Mouse (Mus musculus): ENCODE results near the gene Kcnj12.

Kcnj12 gene

DNA sequence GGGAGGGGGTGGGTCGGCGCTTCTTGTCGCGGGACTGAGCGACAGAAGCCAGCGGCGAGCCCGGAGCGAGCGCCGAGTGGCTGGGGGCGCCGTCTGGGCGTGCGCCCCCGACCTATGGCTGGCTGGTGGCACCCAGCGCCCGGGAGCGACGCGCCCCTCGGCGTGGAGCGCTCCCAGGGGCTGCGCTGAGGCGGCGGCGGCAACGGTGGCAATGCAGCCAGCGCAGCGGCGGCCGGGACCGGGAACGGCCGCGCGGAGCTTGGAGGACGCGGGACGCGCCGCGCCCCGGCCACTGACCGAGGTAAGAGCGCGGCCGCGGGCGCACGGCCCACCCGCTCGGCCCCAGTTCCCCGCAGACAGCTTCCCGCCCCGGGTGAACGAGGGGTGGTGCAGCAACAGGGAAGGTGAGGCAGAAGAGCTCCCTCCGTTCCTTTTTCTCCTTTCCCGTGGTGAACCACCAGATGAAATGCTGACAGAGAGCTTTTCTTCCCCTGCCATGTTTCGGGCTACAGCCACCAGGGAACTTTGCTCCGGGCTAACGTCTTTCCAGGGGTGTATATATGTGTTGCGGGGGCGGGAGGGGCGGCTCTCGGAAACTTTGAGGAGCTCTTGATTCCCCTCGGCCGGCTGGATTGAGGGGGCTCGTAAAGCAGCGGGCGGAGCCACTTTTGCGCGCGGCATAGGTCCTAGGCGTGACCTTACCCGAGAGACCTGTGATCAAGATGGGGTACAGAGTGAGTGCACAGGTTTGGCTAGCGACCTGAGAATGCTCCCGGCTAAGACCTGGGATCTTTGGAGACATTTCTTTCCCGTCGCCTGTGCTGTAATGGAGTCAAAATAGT is at the start of gene Kcnj12:
TSS of gene Kcnj12 (plus strand) at position 15 of the 842 bp plus-strand sequence.
- DNase-seq (ENCODE audit: low spot score), result no peak

DNA sequence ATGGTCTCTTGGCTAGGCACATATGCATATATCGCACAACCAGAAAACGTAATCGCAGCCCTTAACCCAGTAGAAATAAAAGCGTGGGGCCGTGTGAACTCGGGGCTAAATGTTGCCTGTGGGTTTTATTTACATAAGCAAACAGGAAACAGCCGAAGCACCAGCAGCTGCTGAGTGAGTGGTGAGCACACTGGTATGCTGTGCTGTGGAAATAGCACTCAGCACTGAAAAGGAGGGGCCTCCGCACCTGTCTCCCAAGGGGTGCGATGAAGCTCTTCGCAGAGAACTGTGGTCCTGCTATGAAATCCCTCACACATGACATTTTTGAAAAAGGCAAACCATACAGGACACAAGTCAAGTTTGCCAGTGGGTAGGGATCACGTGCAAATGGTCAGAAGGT is 47.3 kb upstream of the Kcnj12 start:
- DNase-seq (ENCODE audit: low spot score), result no peak

DNA sequence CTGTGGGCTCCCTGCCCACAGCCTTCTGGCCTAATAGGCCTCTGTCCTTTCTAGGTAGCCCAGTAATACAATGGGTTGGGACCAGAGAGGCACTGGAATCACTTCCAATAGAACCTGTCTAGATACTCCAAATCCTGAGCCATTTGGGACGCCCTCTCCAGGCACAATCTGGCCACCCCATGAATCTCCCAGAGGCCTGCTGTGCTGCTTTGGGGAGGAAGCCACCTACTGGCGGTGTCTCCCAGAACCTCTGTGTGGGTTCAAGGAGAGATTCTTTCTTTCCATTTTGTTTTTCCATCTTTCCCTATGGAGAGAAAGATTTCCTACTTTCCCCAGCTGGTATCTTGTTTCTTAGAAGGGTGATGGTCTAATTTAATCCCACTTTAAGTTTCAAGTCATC is 46.1 kb upstream of the Kcnj12 start:
- DNase-seq (ENCODE audit: low spot score), result no peak

DNA sequence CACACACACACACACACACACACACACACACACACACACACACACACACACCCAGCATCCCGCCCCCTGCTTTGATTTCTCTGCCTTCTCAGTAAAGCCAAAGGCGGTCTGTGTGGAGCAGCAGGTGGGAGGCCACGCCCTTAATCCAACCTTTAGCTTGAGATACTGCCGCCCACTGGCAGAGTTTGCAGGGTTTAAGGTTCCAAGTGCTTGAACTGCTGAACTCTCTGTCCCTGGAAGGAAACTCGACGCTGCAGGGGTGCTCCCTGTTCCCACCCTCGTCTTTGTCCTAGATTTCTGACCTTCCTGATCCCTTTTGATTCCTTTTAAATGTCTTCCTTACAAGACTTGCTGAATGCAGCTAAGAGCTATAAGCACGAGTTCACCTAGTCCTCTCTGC is 45.6 kb upstream of the Kcnj12 start:
- DNase-seq (ENCODE audit: low spot score), result no peak

DNA sequence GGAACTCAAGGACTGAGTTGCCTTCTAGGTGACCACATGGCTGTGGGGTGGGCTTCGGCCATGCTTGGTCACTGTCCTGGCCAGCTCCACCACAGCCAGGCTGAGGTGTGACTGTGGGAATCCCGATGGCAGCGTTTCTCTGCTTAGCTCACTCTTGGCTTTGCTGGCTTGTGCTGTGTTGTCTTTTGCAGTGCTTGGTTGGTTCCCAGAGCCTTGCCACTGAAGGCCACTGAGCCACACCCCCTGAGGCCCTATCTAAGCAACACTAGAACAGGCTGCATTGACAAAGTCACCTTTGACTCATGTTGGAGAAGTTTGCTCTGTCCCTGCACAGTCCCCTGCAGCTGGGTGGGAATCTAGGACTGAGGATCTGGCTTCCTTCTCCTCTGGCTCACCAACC is 45.2 kb upstream of the Kcnj12 start:
- DNase-seq (ENCODE audit: low spot score), result no peak

DNA sequence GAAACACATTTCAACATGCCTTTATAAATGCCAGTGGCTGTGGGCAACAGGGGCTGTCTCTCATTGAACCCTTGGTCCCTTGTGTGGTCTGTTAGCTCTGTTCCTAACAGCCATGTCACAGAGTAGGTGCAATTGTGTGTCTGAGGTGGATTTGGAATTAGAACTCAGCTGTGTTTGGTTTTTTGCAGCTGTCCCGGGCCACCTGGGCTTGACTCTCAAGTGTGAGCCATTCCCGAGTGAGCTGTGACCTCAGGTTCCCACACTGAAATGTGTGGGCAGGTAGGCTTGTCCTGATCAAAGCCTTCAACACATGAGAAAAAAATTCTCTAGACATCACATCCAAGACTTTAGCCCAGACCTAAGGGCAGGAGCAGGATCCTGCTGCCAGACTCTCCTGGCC is 43.7 kb upstream of the Kcnj12 start:
- no peak for DNase-seq (ENCODE audit: low spot score)

DNA sequence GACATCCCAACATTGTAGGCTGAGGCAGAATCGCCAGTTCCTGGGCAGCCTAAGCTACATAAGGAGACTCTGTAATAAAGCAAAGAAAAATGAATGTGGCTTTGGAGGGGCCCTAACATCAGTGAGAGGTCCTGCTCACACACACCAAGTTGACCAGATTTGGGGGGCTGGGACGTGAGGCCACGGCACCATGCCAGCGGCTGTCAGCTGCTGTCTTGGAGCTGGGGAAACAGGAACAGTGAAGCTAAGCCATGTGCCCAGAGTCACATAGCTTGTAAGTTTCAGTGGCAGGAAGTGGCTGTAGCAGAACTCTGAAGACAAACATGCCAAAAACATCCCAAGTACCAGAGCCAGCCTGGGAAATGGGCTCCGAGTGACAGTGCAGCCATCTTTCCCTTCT is 42.6 kb upstream of the Kcnj12 start:
- no peak for DNase-seq (ENCODE audit: low spot score)

DNA sequence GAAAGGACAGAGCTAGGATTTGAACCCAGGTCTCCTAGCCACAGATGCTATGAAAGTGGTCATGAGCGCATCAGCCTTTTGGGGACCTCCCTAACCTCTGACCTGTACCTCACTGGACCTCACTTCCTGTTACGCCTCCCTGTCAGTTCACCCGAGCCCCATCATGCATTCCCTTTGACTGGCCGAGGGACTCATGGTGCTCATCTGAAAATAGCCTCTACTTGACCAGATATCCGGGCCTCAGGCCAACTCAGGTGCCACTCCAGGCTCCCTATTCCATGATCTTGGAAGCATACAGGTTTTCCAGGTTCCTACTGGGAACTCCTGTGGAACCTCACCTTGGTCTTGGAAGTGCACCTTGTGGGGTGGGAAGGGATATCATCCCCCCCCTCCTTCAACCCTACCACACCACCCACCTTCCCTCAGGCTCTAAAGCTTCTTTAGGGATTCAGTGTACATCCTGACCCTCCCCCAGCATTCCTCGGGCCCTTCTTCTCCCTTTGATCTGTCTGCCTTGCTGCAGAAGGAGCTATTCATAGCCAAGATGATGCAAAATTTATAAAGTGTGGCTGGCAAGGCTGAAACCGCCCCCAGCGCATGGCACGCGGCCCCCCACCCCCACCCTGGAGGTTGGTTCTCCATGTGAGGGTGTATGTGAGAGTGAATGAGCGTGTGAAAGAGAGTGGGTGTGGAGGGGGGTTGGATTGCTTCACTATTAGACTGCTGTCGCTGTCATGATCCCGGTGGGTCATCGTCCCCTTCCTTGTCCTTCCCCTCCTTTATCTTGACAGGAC is 40.5 kb upstream of the Kcnj12 start:
- no peak for DNase-seq (ENCODE audit: low spot score)

DNA sequence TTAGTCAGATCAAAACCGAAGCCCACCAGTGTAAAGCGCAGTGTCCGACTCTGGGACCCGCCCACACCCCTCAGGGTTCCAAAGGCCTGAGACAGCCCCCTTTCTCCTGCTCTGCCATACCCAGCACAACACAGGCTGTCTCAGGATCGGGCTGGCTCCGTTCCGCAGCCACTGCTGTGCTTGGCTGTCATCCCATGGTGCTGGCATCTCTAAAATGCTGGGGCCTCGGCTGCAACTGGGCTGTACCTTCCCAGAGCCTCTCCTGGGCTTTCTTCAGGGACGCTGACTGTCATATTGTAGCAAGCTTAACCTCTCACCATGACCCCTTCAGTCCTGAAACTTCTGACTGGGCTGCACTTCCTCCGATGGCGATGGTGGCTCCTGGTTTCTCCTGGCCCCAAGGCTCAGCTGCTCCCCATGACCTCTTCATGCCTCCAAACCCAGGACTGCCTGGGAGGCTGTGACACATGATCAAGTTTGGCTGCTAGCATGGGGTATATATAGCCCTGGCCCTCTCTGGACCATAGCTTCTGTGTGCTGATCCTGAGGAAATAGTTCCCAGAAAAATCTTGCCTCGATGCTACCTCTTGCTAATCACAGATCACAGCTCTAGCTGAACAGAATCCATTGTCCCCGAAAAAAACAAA is 37.3 kb upstream of the Kcnj12 start:
- no peak for DNase-seq (ENCODE audit: low spot score)

DNA sequence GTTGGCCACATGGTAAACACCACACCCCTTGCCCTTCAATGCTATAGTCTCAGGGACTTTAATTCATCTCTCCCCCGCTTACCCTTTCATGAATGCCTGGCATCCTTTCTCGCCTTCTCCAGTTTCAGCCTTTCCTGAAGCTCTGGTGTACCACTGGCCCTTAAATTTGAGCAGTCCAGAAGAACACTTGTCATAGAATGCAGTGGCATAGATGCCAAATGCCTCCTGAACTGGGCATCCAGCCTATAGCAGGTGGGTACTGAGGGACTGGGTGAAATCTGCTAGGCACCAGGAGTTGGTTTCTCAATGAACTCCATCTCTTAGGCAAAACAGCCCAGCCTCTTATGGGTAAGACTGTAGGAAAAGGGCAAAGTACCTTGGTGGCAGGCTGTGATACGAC is 31.9 kb upstream of the Kcnj12 start:
- no peak for DNase-seq (ENCODE audit: low spot score)

DNA sequence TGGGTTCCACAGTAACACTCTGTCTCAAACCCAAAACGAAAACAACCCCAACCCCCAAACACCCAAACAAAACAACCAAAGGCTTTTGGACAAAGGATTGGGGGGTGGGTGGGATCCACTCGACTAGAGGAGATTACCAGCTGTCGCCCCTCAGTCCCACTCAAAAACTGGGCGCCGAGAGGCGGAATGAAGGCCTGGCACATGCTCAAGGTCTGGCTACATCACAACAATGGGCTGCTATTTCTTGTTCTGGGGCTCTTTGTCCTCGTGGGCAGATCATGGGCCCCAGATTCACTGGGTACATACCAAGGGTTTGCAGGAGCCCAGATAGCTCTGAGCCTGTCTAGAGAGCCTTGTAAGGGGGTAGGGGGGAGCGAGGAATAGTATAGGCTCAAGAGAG is 19.6 kb upstream of the Kcnj12 start:
- DNase-seq (ENCODE audit: low spot score), result no peak

DNA sequence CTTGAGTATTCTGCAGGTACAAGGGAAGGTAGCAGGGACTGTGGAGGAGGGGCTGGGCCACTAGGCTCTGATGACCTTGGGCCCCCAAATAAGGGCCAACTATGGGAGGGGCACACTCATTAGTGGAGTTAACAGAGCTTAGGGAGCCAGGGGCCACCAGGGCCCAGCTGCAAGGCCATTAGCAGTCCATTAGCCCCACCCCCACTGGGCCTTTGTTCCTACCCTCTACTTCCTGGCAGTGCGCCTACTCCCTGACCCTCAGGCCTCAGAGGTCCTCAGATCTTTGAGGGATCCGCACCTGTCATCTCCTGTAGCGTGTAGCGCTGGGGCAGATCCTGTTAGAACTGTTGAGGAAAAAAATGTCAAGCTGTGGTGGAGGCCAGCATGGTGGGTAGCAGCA is 18.3 kb upstream of the Kcnj12 start:
- no peak for DNase-seq (ENCODE audit: low spot score)

DNA sequence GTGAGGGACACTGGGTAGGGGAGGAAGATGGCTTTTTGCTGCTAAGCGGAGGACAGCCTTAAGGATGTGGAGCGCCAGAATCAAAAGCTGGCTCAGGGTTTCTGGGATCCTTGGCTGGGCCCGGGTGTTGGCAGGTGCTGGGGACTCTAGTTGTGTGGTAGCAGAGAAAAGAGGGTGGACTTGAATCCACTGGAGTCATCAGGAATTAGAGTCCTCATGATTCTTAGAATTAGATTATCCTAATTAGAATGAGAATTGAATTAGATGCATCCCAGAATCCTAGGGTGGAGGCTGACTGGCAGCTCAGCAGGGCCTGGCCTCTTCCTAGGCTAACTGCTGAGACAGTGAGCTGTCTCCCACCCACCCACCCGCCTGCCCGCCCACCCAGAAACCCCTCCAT is 17.6 kb upstream of the Kcnj12 start:
- no peak for DNase-seq (ENCODE audit: low spot score)

DNA sequence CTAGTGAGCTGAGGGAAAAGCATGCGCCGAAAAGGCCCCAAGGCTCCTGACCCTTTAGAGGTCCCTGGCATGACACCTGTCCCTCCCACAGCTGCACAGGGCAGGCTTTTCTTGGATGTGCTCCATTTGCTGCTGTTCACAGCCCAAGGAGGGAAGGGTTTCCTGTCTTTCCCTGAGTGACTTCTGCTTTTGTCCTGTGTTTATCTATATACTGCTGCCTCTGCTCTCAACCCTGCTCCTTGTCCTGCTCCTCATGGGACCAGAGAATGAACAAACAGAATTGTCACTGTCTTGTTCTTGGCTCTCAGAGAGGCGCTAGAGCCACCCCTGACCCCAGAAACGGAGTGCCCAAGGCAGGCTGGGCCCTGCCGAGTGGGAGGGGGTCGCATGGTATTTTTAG is 17.0 kb upstream of the Kcnj12 start:
- DNase-seq (ENCODE audit: low spot score), result no peak

DNA sequence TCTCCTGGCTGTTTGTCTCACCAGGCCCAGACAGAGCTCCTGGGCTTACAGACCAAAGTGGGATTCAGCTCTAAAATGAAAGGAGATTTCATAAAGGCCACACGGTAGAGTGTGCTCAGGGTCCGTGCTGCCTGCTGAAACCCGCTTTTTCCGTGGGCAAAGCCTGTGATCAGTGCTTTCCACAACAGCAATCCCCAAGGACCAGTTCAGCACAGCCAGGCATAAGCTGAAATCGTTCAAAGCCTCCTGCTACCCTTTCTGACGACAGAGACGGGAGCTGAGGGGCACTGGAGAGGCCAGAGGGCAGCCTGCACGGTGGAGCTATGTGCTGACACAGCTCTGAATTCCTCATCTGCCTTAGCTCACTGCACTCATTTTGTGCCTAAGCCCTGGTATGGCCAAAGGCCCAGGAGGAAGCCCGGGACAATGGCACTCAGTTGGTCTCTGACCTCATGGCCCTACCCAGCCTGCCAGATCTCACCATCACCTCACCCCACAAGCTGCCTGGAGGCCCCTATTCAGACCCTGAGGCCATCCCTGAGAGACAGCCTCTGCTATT is 10.5 kb upstream of the Kcnj12 start:
- DNase-seq (ENCODE audit: low spot score), result no peak

DNA sequence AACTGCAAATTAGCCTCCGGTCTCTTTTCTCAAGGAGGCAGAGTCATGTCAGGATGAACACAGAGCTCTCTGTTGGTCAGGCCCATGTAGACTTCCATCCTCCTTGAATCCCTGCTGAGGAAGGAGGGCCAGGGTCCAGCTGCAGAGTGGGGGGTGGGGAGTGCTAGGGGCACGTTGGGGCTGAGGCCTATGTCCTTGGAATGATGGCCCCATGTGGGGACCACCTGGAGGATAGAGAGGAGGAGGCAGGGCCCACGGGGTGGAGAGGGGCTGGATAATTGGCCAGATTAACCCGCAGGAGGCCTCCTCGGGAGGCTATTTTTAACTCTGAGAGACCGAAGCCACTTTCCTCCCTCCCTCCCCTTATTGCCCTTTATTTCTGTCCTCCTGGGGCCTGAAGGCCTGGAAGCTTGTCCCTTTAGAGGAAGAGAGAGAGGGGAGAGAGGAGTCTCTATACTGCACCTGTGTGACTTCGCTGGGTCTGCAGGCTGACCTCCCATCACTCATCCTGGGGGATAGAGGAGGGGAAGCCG is 5.4 kb upstream of the Kcnj12 start:
- no peak for DNase-seq (ENCODE audit: low spot score)

DNA sequence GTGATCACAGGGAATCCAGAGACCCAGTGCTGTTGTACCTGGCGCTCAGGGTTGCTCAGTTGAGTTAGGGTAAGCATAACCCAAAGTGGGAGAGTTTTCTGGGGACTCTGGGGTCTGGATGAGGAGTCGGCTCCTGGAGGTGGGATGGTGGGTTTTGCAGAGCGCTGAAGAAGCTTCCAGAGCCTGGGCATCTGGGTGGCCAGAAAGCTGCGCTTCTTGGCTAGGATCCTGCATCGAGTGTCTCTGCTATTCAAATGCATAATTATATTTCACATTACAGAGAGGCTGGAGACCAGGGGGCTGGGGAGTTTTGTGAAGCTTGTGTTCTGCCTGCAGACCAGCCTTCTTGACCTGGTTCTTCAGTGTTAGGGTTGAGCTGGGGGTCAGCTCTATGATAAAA is 1.2 kb upstream of the Kcnj12 start:
- DNase-seq (ENCODE audit: low spot score), result no peak

DNA sequence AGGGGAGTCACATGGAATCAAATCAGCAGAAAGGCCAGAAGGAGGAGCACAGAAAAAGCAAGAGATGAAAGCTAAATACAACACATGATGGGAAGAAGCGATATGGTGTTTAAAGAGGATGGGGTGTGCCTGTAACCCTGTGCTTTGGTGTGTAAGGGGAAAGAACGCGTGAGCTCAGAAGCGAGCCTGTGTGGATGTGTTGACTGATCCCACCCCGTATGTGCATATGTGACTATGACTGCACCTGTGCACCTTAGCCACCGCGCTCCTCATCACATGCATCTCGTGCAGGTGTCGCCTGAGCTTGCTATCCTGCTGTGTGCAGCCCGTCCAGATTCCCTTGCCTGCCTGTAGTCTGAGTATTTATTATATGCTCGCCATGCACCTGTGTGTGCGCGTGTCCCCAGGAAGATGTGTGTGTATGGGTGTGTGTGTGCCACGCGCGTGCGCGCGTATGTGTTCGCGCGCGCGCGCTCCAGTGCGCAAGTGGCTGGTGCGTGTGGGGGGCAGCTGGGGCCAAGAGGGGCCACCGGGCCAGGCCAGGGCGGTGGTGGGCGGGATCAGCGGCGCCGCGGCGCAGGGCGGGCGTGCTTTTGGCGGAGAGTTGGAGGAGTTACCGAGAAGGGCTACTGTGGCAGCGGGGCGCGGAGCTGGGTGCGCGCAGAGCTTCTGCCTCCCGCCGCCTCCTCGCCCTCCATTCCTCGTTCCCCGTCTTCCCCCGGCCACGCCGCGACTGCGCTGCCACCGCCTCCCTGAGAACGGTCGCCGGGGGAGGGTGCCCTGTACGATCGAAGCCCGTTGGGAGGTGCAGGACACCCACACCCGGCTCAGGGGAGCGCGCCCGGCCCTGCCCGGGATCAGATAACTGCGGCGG is 451 bp upstream of the Kcnj12 start:
- DNase-seq (ENCODE audit: low spot score), result peak; percentile 40

DNA sequence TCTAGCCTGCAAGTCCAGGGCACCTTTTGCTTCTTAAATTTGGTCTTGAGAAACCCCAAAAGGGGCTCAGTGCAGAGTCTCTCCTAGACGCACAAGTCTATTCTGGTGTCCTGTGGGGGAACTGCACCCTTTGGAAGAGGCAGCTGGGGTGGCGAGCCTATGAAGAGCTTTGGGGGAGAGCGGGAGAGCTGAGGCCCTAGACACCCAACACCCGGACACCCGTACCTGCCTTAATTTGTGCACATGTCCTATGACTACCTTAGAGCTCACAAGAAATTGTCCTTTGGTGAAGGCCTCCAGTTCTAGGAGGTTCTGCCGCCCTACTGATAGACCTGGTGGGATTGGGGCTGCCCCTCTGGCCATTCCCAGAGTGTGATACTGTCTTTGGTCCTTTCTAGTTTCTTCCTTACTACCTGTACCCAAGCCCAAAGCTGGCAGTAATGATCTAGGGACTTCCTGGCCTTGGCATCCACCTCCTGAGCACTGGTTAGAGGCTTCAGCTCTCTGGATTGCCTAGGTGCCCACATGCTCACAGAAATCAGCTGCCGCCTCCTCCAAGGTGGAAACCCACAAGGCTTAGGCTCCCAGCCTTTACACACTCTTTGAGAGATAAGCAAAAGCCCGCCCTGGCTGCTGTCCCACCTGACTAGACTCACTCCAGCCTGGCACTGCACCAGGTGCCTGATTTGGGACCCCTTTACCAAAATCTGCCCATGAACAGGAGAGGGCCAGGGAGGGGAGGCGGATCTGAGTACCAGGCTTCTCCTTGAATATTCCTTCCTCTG is 1.2 kb downstream of the Kcnj12 start:
- no peak for DNase-seq (ENCODE audit: low spot score)

DNA sequence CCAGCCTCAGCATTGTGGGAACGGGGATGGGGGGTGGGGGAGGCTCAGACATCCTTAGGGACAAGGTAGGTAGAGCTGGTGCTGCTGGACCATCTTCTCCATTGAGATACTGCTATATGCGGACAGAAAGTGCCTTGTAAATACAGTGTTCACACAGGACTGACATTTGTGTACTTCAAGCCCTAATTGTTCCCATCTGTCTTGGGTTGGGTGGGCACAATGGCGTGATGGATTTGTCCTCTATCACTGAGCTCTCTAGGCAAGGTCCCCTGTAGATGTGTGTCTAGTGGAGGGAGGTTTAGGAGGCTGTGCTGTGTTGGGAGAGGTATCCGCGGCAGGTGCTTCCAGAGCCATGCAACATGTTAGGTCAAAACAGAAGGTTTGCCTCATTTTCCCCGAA is 2.0 kb downstream of the Kcnj12 start:
- no peak for DNase-seq (ENCODE audit: low spot score)

DNA sequence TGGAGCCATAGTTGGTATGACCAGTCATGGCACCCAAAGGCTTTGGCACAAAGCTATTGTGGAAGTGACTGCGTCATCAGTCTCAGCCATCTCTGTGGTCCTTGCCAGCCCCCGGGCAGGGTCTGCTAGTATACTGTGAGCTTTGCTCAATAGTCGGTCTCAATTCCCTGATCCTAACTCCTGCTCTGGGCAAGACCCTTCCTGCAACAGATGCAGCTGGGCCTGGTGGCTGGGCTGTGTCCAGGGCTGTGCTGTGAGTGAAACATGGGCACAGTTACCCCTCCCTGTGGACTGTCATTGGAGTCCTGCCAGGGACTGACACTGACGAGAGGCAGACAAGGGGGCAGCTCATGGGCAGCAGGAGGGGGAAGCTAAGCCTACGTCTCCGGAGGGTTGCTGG is 2.6 kb downstream of the Kcnj12 start:
- no peak for DNase-seq (ENCODE audit: low spot score)

All from left cerebral cortex, adult 11 months (tissue).